Mouse (Mus musculus) megakaryocyte progenitor cell, adult 5-6 weeks (primary cell): ENCODE measurements around the gene Fam193b. TPM values are rescaled to one million over a fixed set of nuclear protein-coding genes. Genes with fewer than 3 reads are reported as not detected.
"Not testable (repeated sequence)": the region's sequence is repeated elsewhere in the genome, so short reads cannot be mapped to it uniquely, and the experiment has no call there.

Experiments
- ATAC-seq: replicated peaks from 2 replicates; pipeline ENCODE4 v1.8.0; 2016; ENCODE audit warnings: mild to moderate bottlenecking, moderate TSS enrichment, inconsistent platforms; ENCODE audit not compliant: poor library complexity
- total RNA-seq, 2 experiments: library from RNA; stranded (forward) in 1 of 2; stranded (reverse) in 1 of 2; fragments of 157-497, 149-512 nt in 1 of 2; fragments of 200-1000 nt in 1 of 2; gene quantifications; 2 replicates each; pipeline versions ENCODE4 v1.2.3 to v1.2.4; 2015 to 2017

Gene Fam193b
- total RNA-seq, 2 experiments from 2014 or later = 25.1 to 29.1 TPM

DNA sequence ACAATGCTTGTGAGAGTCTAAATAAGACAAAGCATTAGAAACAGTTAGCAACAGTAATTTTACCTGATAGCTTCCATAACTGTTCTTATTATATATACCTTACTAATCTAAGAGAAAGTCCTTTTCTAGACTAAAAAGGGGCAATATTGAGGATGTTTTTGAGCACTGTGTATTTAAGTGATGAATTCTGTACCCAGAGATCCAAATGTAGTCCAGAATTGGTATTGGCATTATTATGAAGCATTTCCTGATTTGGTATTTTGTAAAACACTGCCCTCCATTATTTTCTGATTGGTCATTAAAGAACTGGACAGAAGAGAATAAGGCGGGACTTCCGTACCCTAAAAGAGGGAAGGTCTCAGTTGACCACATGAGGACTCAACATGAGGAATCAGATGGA is 2.5 kb upstream of the Fam193b start, which contains the start of gene Tmed9:
Gene Tmed9 (plus strand): TSS at position 301 of the 400 bp plus-strand sequence.
- no peak for ATAC-seq

DNA sequence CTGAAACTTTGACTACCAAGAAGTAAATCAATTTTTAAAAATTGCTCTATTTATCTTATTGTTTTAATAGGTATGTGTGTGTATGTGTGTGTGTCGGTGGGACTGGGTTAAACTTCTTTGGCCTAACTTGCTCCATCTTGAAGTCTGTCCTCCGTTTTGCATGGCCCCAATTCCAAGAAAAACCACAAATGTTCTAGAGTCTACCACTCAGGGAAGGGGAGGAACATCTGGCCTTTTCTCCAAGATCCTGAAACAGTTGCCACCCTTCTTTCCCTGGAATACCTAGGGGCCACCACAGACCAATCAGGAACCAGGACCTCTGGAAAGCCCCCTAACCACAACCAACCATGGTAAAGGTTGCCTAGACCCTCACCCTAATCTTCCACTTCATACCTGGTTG is 1.1 kb upstream of the Fam193b start:
- ATAC-seq = no peak

DNA sequence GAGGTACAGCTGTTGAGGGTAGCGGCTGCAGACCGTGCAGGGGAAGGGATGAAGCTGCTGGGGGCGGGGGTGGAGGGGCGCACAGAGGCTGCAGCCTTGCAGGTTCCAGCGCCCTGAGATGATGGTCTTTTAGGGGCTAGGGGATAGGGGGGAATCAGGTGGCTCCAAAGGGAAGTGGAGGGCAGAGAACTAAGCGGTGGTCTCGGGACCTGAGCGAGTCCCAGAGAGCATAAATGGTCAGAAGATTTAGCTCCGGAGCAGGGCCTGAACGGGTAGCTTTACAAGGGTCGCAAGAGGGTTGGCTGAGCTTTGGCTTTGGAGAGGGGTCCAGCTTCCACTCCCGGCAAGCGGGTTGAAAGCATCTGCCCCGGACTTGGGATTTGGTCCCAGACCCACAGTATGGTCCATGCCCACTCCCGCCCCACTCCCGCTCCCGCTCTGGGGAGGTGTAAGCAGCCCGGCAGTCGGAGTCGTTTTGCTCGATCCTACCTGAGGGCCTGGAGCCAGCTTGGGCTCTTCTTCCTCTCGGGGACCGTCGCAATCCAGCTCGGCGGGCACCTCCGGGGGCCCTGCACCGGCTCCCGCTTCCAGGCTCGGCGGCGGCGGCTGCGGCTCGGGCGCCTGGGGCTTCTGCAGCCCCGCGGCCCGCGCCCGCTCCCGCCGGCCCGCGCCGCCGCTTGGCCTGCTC is 490 bp downstream of the Fam193b start:
- ATAC-seq = no peak; the same call in 1 of the 2 replicates

DNA sequence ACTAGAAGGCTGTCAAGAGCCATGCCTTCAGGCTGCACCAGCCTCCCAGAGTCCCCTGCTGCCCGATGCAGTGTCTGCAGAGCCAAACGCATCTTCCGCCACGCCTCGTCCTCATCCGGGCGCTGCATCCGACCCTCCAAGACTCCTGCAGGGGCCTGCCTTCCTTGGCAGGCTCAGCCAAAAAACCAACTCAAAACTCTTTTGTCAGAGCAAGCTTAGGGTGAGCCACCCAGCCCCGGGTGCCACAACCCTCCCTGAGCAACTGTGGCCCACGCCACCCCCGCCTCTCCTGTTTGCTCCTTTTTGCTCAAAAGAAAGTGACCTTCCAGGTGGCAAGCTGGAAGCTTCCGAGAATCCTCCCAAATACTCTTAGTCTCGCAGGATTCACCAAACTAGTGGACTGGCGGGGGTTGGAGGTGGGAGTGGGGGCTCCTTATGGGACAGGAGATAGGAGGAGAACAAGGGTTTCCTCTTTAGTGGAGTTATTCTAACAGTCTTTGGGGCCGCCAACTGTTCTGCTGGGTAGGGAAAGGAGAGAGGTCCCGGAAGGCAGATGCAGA is 1.1 kb downstream of the Fam193b start:
- peak; percentile 21; the same call in 1 of the 2 replicates for ATAC-seq

DNA sequence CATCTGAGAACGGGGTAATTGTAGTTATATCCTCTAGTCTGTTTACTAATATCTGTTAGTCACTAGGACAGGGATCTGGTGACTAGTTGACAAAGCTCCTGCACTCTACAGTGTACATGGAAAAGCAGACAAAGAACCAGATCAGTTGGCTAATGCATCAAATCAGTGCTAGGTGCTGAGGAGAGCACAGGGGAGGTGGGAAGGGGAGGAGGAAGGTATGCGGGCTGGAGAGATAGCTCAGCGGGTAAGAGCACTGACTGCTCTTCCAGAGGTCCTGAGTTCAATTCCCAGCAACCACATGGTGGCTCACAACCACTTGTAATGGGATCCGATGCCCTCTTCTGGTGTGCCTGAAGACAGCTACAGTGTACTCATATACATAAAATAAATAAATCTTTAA is 2.4 kb downstream of the Fam193b start:
- not testable (repeated sequence) for ATAC-seq

DNA sequence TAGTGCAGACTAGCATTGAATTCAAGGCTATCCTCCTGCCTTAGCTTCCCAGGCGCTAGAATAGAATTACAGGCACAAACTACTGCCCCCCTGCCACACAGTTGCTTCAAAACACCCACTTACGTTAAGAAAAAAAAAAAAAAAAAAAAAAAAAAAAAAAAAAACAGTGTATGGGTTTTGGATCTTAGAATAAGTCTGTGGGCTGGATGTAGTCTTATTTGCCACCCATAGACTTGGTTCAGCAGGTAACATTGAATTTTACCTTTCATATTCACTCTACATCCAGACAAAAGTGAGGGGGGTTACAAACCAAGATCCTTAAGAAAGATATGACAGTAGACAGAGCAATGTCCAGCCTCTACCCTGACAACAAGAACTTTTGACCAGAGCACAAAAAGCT is 3.0 kb downstream of the Fam193b start:
- ATAC-seq = no peak

DNA sequence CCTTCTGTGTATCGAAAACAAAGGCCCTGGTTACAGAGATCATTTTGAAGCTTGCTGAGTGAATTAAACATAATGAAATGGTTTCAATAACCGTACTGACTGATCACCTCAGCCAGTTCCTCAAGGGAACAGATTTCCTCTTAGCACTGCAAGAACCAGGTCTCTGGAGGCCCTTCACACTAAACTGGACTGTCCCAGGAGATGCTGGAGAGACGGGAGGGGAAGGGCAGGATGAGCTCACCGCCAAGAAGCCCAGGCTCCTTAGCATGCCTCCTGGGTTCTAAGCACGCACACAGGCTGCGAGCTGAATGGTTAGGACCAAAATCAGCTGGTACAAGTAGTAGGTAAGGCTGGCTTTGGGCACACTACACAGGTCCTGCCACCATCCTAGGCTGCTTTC is 3.9 kb downstream of the Fam193b start:
- no peak for ATAC-seq

DNA sequence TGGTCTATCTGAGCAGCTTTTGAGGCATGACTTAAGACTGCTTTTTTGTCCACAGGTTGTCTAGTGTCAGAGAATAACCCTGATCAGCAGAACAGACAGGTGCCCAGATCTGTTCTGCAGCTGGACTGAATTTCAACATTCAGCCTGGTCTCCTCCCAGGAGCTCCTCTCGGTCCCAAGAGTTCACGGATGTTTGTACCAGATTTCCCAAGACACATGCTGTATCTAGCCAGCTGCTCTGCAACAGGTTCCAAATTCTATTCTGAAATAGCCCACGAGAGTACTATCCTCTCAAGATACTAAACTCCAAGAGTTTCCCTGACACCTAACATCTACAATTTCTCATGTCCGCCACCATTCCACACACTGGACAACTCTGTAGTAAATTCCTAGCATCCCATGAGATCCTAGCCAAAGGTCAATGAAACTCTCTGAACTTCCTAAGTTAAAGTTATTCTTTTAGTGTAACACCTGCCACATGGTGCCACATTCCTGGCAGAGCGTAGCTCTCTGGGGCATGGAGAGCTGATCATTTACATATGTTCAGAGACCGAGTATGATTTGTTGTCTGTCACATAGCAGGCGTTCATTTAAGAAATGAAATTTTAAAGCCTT is 7.5 kb downstream of the Fam193b start:
- no peak for ATAC-seq

DNA sequence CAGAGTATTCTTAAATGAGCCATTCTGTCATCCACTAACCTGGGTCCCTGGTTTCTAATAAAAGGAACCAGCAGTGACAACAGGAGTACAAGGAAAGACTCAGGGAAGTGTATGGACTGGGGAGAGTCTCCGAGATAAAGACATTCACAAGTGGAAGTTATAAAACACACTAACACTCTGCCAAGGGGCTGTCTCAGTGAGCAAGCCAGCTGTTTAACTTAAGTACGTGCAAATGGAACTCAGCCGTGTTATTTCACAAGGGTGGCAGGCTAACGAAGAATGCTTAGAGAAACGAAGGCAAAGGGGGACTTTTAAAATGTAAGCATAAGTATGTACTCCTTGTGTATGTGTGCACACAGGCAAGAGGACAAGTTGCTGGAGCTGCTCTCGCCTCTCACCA is 13.4 kb downstream of the Fam193b start:
- ATAC-seq = no peak

DNA sequence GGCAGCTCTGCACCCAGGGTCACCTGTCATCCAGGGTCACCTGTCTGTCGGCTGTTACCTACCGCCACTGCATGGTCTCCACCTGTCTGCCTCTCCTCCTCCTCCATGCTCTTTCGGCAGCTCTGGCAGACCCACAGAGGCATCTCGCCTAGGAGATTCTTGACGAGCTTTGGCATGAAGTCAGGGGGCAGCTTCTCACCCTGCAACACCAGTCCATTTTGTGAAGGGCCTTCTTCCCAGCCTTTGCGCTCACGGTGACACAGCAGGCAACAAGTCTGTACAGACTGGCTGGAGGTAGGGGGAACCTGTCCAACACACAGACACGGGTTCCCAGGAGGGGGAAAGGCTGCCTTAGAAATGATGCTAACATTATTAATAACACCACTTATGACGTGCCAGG is 15.0 kb downstream of the Fam193b start:
- no peak for ATAC-seq

DNA sequence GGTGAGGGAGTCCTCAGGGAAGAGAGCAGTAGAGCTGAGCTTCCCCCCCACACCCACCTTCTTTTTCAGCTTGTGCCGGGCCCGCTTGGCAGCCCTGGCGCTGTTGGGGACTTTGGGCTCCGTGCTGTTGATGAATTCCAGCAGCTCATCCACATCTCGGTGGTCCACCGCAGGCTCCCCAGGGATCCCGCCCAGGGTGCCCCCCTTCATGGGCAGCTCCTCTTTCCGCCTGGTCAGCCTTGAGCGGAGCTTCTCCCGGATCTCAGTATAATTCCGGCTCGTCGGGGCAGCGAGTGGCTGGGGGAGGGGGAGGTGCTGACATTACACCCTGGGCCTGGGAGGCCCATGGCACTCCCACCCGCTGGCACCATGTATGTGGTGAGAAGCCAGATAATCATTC is 21.9 kb downstream of the Fam193b start:
- ATAC-seq = no peak

DNA sequence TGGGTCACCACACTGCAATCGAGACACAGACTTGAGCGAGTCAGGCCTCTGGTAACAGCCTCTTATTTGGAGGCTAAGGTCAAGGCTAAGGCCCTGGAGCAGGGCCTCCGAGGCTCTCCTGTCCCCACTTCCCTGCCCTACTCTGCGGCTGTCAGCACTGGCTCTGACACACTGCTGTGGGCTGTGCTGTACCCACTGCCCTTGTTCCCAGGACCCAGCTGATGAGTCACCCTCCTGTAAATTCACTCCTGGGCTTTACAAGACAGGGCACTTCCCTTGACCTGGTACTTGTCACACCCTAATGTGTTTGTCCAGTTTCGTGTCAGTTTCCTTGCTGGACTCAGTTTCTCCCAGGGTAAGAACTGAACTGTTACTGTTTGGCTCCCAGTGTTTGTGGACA is 22.5 kb downstream of the Fam193b start:
- ATAC-seq = no peak

DNA sequence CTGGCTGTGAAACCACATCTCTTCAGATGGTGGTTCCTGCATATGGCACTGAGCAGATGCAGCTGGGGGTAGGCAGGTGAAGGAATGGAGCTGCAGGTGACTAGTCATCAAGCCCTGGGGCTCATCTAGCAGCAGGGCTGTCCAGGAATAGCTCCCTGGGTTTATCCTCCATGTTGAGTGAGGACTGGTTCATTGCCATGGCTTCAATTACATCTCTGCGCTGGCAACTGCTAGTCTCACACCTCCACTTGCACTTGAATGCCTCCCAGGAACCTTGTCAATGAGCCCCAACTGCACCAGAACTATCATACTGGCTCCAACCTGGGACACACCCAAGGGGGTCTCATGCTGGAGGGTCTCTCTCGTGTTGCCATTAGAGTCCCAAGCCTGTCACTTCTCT is 23.0 kb downstream of the Fam193b start:
- no peak for ATAC-seq

DNA sequence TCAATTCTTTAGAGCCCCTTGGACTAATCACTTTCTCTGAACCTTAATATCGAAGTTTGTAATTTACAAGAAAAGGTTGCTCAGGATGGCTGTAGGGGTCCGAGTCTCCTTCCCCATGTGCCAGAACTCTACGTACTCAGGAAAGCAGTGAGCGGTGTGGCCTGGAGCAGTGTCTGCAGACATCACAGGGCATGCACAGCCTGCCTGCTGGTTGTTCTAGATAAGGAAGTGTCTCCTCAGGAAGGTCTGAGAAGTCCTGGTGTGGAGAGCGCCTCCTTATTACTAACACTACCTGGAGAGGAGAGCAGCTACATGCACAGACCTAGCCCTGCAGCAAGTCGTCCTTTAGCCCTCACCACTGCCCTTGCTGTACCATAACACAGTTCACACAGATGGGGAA is 26.1 kb downstream of the Fam193b start:
- peak; percentile 84 for ATAC-seq

DNA sequence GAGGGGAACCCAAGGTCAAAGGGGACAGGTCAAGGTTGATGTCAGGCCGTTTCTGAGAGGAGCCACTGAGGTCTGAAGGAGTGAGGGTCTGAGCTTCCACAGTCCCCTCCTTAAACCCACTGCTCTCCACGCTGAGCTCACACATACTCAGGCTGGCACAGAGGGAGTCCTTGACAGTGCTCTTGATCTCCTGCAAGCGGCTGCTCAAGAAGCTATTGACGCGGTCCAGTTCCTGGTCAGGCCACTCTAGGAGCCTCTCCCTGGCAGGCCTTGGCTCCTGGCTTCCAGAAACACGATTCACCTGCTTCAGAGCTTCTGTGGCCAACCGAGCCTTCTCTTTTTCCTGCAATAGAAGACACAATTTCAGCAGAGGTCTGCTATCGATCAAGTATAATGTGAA is 27.5 kb downstream of the Fam193b start:
- ATAC-seq = no peak

DNA sequence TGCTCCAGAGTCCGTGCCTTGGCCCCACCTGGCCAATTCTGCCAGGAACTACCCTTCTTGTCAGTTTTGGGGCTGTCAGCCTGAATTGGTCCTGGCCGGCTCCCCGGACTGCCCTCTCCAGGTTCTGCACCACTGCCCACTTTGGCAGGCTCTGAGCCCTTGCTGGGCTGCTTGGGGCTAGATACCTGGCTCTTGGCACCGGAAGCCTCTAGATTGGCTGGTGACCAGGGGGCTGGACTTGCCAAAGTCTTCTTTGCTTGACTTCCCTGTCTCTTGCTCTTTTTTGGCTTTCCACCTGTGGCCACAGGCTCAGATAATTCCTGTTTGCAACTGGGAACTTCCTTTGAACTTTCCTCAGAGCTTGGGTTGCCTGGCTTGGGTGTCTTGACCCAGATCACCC is 28.0 kb downstream of the Fam193b start:
- ATAC-seq = no peak

DNA sequence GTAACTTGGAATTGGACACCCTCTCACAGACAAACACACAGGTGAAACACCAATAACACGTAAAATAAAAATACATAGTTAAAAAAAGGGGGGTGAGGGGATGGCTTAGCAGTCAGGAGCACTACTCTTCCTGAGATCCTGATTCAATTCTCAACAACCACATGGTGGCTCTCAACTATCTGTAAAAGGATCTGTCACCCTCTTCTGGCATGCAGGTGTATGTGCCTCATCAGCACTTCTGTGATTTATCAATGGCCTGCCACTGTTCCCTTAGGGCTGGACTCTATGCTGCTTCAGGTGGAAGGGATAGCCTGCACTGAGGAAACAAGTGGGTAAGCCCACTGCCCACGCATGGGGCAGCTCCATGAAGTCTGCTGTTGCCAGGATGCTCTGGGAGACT is 30.0 kb downstream of the Fam193b start:
- ATAC-seq = no peak

DNA sequence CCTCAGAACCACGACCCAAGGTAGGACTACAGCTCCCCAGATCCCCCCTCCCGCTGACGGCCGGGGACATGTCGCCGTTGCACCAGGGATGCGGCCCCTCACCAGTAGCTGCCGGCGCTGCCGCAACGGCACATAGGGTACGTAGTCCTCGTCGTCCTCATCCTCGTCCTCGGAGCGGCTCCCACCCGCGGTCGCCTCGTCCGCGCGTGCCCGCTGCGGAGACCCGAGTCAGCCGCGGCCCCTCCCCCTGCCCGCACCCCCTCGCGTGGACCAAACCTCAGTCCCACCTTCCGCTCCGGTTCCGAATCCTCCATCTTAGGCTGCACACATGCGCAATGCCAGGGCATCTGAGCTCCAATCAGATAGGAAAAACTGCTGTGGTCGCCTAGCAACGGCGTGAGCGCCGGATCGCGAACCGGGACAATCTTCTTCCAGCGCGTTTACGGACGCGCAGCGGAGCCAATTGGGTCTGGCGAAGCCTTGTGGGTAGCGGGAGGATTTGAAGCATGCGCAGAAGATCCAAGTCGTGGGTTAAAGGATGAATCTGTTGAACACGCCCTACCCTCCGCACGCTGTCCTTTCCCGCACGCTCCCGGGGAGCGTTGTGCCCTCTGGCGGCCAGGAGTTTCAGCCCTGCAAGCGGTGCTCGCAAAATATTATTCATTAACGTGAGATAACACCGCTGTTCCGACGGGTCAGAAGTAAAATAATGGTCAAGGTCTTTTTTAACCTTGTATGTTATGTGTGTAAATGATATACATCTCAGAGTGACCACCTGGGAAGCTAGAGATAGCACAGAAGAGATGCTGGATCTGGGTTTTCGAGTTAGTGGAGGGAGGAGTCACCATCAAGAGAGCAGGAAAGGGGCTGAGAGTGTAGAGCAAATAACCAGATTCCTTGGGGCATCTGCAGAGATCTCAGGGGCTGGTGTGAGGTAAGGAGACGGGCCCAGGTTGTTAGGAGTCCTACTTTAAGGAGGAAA is 34.4 kb downstream of the Fam193b start, which contains the start of gene Ddx41:
Gene Ddx41 (minus strand): TSS at position 465 of the 982 bp plus-strand sequence.
- peak; percentile 93 for ATAC-seq

DNA sequence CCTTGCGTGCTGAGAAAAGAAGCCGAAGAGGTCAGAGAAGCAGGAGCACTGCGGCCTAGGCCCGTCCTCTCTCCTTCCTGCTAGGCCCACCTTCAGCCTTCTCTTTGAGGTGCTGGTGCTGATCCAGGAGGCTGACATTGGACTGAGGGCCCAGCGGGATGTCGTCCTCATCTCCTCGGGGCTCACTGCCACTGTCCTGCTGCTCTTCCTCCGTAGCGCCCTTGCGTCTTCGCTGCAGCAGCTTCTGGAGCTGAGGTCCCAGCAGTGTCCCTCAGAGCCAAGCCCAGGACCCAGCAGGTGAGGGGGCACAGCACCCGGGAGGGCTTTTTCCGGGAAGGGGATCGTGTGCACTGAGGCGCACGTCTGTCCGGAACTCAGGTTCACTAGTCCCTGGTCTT is 35.1 kb downstream of the Fam193b start:
- ATAC-seq = no peak

DNA sequence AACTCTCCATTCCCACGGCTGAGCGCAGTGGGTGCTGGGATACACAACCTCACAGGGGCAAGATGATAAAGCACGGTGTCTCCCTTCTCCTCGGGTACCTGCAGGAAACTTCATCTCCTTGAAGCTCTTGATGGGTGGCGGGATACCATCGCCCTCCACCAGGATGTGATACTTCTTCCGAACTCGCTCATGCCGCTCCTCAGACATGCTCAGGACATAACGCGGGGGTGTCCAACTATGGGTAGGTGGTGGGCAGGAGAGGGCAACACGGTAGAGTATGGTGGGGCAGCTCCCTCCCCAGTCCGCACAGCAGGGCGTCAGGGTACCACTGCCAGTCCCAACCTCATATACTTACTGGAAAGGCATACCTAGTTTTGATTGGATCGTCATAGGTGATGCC is 35.7 kb downstream of the Fam193b start:
- ATAC-seq = no peak
